7 mouse cellular contexts compared by ENCODE assay signal in the genomic region with DNA sequence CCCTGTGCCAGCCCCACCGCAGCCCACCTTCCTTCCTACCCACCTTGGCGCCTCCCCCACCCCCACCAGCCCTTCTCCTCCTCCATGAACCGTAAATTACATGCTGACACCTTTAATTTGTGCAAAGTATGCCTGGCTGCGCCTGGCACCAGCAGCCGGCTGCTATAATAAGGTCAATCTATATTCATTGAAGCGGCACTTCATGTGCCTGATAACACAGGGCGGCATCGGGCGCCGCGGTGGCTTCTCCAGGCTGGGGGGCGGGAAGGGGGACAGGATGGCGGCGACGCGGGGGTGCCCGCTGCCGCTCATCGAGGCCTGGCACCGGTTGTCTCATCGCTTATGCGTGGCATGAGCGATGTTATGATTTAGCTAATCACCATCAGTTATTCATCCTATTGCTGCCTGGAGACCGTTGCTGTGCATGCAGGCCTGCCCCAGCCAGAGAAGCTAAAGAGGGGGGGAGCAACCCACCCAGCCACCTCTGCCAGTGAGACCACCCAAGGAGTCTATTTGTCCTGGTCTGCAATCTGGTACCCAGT.
DNase-seq lines count a peak whose midpoint lies in the region; ATAC-seq and TF ChIP-seq lines count a peak whose summit lies in the region.

No protein-coding gene starts in this region.

- no peaks in the 10 kb centered on the region for H3K9me3 ChIP-seq in kidney, postnatal 0 days (replicated peaks; ENCODE audit: low read length)
- H3K9me3 ChIP-seq in forebrain, embryonic 13.5 days (replicated peaks), result no peaks in the 10 kb centered on the region
- H3K9me3 ChIP-seq in hindbrain, embryonic 16.5 days (ENCODE audit: control insufficient read depth, low read length), result no peaks in the 10 kb centered on the region

- H3K9ac ChIP-seq in kidney, postnatal 0 days (ENCODE audit: low read depth, low read length), result no peak overlapping the region
- H3K9ac ChIP-seq in forebrain, embryonic 13.5 days, result no peak overlapping the region; the same call in 1 of the 2 replicates
- peak overlapping the region; percentile 22; the same call in 1 of the 2 replicates for H3K9ac ChIP-seq in hindbrain, embryonic 16.5 days (ENCODE audit: low read depth, low read length)

- peak; percentile 50 for ATAC-seq in kidney, postnatal 0 days (replicated peaks; ENCODE audit: low FRiP score, low read depth)
- ATAC-seq in forebrain, embryonic 13.5 days, result peak; percentile 88
- ATAC-seq in hindbrain, embryonic 16.5 days, result peak; percentile 89

- peaks cover 5% of the 10 kb centered on the region; the same call in 1 of the 2 replicates for H3K4me1 ChIP-seq in kidney, postnatal 0 days (replicated peaks; ENCODE audit: insufficient read depth, low read length)
- H3K4me1 ChIP-seq in forebrain, embryonic 13.5 days, result peaks cover 35% of the 10 kb centered on the region
- peaks cover 29% of the 10 kb centered on the region for H3K4me1 ChIP-seq in hindbrain, embryonic 16.5 days (ENCODE audit: control insufficient read depth, insufficient read depth, low read depth, low read length)

- H3K4me3 ChIP-seq in kidney, postnatal 0 days (replicated peaks; ENCODE audit: low read depth, low read length), result no peak overlapping the region
- no peak overlapping the region for H3K4me3 ChIP-seq in forebrain, embryonic 13.5 days
- H3K4me3 ChIP-seq in hindbrain, embryonic 16.5 days (ENCODE audit: low read length), result no peak overlapping the region

- no peak overlapping the region for H3K4me2 ChIP-seq in kidney, postnatal 0 days (ENCODE audit: low read length)
- peak overlapping the region; percentile 43 for H3K4me2 ChIP-seq in forebrain, embryonic 13.5 days
- peak overlapping the region; percentile 34 for H3K4me2 ChIP-seq in hindbrain, embryonic 16.5 days (ENCODE audit: low read length)

- peak; percentile 58 for DNase-seq in kidney, postnatal 0 days (ENCODE audit: low spot score)
- DNase-seq in kidney, adult 18-20 months, result no peak
- peak; percentile 96 for DNase-seq in retina, postnatal 1 day
- no peak for DNase-seq in frontal cortex, postnatal 36 days (ENCODE audit: low spot score in 2 of 2)
- no peak for DNase-seq in lung, postnatal 25 days (ENCODE audit: low spot score)

- no peak for TF ChIP-seq CTCF in kidney, postnatal 0 days (IDR thresholded peaks at IDR 0.05; ENCODE audit: low read depth)

- 0 out of 2 replicates have a peak, but pooled peaks cover 3% of the 10 kb centered on the region for H3K27me3 ChIP-seq in kidney, postnatal 0 days (ENCODE audit: insufficient read depth, low read length)
- H3K27me3 ChIP-seq in forebrain, embryonic 13.5 days, result 0 out of 2 replicates have a peak, but pooled peaks cover 3% of the 10 kb centered on the region
- H3K27me3 ChIP-seq in hindbrain, embryonic 16.5 days (replicated peaks; ENCODE audit: control insufficient read depth, insufficient read depth, low read length), result no peaks in the 10 kb centered on the region; the same call in 1 of the 2 replicates

- no peak overlapping the region for H3K27ac ChIP-seq in kidney, postnatal 0 days
- peak overlapping the region; percentile 57 for H3K27ac ChIP-seq in forebrain, embryonic 13.5 days
- H3K27ac ChIP-seq in hindbrain, embryonic 16.5 days (ENCODE audit: low read depth, low read length), result peak overlapping the region; percentile 30

- WGBS in kidney, postnatal 0 days, result 46% methylated on average over 24 of the region's 24 CpGs
- WGBS in forebrain, embryonic 13.5 days, result 42% methylated on average over 24 of the region's 24 CpGs
- 23% methylated on average over 24 of the region's 24 CpGs for WGBS in hindbrain, embryonic 16.5 days

- no peaks in the 10 kb centered on the region for H3K36me3 ChIP-seq in kidney, postnatal 0 days (ENCODE audit: insufficient read depth, low read length)
- H3K36me3 ChIP-seq in forebrain, embryonic 13.5 days (ENCODE audit: poor library complexity, severe bottlenecking), result no peaks in the 10 kb centered on the region
- no peaks in the 10 kb centered on the region for H3K36me3 ChIP-seq in hindbrain, embryonic 16.5 days (ENCODE audit: control insufficient read depth, insufficient read depth, low read length)

Comparison
In these comparisons a context has a peak if more than half of its experiments do, and no peak if none do; other contexts are left out.
1. DNase-seq: peak in kidney, postnatal 0 days (single experiment) and retina, postnatal 1 day (single experiment); none in kidney, adult 18-20 months (single experiment), frontal cortex, postnatal 36 days (0 of 2) and lung, postnatal 25 days (single experiment).
2. Peak in every context shown above with its lines, with median percentiles within 50 percentile points of each other: ATAC-seq.